Mouse (Mus musculus): ENCODE data around the gene Synm. TPM values are rescaled to one million over a fixed set of nuclear protein-coding genes. Genes with fewer than 3 reads are reported as not detected.

Gene Synm
- total and polyA plus RNA-seq, 3 experiments: 0.01 TPM; not detected in 2

DNA sequence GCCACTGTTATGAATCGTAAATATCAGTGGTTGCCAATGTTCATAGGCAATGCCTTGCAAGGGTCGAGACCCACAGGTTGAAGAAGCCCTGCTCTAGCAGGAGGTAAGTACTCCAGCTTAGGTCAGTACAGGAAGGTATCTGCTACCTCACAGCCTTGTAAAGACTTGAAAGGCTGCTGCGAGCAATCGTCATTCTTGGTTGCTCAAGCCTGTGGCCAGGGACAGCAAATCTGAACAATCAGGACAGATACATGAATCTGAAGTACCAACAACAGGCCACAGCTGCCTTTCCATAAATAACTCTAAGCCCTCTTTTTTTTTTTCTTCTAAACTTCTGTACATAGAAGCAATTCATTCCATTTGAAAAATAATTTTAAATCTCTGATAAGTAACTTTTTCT, 27.3 kb downstream of the Synm start:
- TF ChIP-seq MXI1 (IDR thresholded peaks at IDR 0.05; ENCODE audit: low read depth, low read length): no peak
- TF ChIP-seq SIN3A (IDR thresholded peaks at IDR 0.05; ENCODE audit: low read length): no peak
- TF ChIP-seq MEF2A (IDR thresholded peaks at IDR 0.05; ENCODE audit: extremely low read depth, insufficient replicate concordance, low read depth, low read length, poor library complexity, severe bottlenecking): no peak
- TF ChIP-seq UBTF (IDR thresholded peaks at IDR 0.05; ENCODE audit: borderline replicate concordance, insufficient read depth, low read depth, low read length): no peak
- TF ChIP-seq TCF12 (IDR thresholded peaks at IDR 0.05; ENCODE audit: low read depth, low read length): no peak
- no peak for TF ChIP-seq RCOR1 (IDR thresholded peaks at IDR 0.05; ENCODE audit: low read depth, low read length)
- no peak for TF ChIP-seq MAFK (IDR thresholded peaks at IDR 0.05; ENCODE audit: borderline replicate concordance, low read depth, low read length)
- no peak for TF ChIP-seq ZMIZ1 (IDR thresholded peaks at IDR 0.05; ENCODE audit: low read depth, low read length)
- TF ChIP-seq POLR2A (IDR thresholded peaks at IDR 0.05; ENCODE audit: control insufficient read depth in 1 of 2, insufficient read depth in 1 of 2, low read depth in 1 of 2, low read length in 2 of 2, poor library complexity in 1 of 2): no peak
- no peak for TF ChIP-seq MYC (IDR thresholded peaks at IDR 0.05; ENCODE audit: low read depth, low read length)
- no peak for TF ChIP-seq NELFE (IDR thresholded peaks at IDR 0.05; ENCODE audit: low read depth, low read length)
- no peak for TF ChIP-seq RAD21 (IDR thresholded peaks at IDR 0.05; ENCODE audit: low read depth, low read length)
- TF ChIP-seq SMC3 (IDR thresholded peaks at IDR 0.05; ENCODE audit: low read depth, low read length): no peak
- TF ChIP-seq MYB (IDR thresholded peaks at IDR 0.05; ENCODE audit: low read depth, low read length): no peak
- TF ChIP-seq TAL1 (IDR thresholded peaks at IDR 0.05; ENCODE audit: low read length): no peak
- TF ChIP-seq ZKSCAN1 (IDR thresholded peaks at IDR 0.05; ENCODE audit: low read depth, low read length): no peak
- TF ChIP-seq CHD2 (IDR thresholded peaks at IDR 0.05; ENCODE audit: low read length): no peak
- TF ChIP-seq POLR2AphosphoS5 (IDR thresholded peaks at IDR 0.05; ENCODE audit: borderline replicate concordance, low read depth, low read length): no peak
- no peak for TF ChIP-seq ETS1 (IDR thresholded peaks at IDR 0.05; ENCODE audit: low read depth, low read length)
- no peak for TF ChIP-seq GATA1 (IDR thresholded peaks at IDR 0.05; ENCODE audit: low read depth, low read length)
- H3K27me3 ChIP-seq (ENCODE audit: control insufficient read depth in 1 of 2, insufficient read depth in 2 of 2, low read length in 2 of 2): no peaks in the 10 kb centered on the region
- no peaks in the 10 kb centered on the region for H3K36me3 ChIP-seq (ENCODE audit: control insufficient read depth in 1 of 2, insufficient read depth in 2 of 2, low read length in 2 of 2)
- no peak overlapping the region for H3K27ac ChIP-seq (ENCODE audit: control insufficient read depth, low read depth, low read length)
- H3K79me2 ChIP-seq (ENCODE audit: control insufficient read depth, insufficient read depth, low read length, poor library complexity): no peaks in the 10 kb centered on the region
- H3K4me1 ChIP-seq (ENCODE audit: control insufficient read depth in 1 of 2, insufficient read depth in 2 of 2, low read length in 2 of 2): no peaks in the 10 kb centered on the region
- DNase-seq (ENCODE audit: low read depth, low spot score): no peak
- H3K9me3 ChIP-seq (replicated peaks; ENCODE audit: insufficient read depth, low read length): no peaks in the 10 kb centered on the region
- H3K4me3 ChIP-seq (ENCODE audit: control insufficient read depth in 1 of 2, insufficient read depth in 1 of 2, low read depth in 2 of 2, low read length in 2 of 2): no peak overlapping the region
- H3K9ac ChIP-seq (ENCODE audit: control insufficient read depth, low read depth, low read length, poor library complexity, severe bottlenecking): no peak overlapping the region

DNA sequence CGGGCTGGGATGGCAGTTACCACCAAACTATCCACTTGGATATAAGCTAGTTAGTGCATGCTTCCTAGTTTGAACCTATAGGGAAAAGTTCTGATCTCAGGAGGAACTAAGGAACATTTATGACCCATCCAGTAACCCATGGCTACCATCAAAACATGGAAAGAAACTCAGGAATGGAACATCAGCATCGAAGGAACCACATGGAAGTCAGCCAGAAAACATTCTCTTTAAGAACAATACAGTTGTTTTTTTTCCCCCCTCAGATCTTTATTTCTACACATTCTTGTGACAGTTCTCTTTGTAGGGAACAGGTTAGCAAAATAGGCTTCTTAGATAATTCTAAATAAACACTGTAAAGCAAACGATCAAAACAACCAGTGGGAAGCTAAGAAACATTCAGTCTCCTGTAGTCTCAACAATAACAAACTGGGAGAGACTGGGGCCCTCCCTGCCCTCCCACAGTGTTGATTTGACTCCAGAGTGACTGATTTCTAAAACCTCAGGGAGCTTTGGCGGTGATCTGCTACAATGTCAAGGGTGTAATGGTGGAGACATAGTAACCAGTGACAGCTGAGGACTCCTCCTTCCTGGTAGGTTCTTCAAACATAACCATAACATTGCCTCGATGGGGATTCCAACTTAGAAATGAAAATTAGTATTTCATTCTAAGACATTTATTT, 29.0 kb downstream of the Synm start:
- H3K27me3 ChIP-seq (ENCODE audit: control insufficient read depth in 1 of 2, insufficient read depth in 2 of 2, low read length in 2 of 2): no peaks in the 10 kb centered on the region
- H3K36me3 ChIP-seq (ENCODE audit: control insufficient read depth in 1 of 2, insufficient read depth in 2 of 2, low read length in 2 of 2): no peaks in the 10 kb centered on the region
- no peaks in the 10 kb centered on the region for H3K9me3 ChIP-seq (replicated peaks; ENCODE audit: insufficient read depth, low read length)
- no peaks in the 10 kb centered on the region for H3K79me2 ChIP-seq (ENCODE audit: control insufficient read depth, insufficient read depth, low read length, poor library complexity)
- no peak overlapping the region for H3K4me3 ChIP-seq (ENCODE audit: control insufficient read depth in 1 of 2, insufficient read depth in 1 of 2, low read depth in 2 of 2, low read length in 2 of 2)
- H3K9ac ChIP-seq (ENCODE audit: control insufficient read depth, low read depth, low read length, poor library complexity, severe bottlenecking): no peak overlapping the region
- DNase-seq (ENCODE audit: low read depth, low spot score): no peak
- TF ChIP-seq GABPA (IDR thresholded peaks at IDR 0.05; ENCODE audit: low read depth, low read length): no peak
- TF ChIP-seq USF2 (IDR thresholded peaks at IDR 0.05; ENCODE audit: borderline replicate concordance in 1 of 2, insufficient read depth in 1 of 2, low read depth in 1 of 2, low read length in 2 of 2): no peak
- no peak for TF ChIP-seq KAT2A (conservative IDR thresholded peaks at IDR 0.05; ENCODE audit: low read depth, low read length)
- no peak for TF ChIP-seq MAFK (IDR thresholded peaks at IDR 0.05; ENCODE audit: borderline replicate concordance, low read depth, low read length)
- no peak for TF ChIP-seq USF1 (IDR thresholded peaks at IDR 0.05; ENCODE audit: low read depth, low read length)
- no peak for TF ChIP-seq MAZ (IDR thresholded peaks at IDR 0.05; ENCODE audit: low read depth, low read length)
- no peak for TF ChIP-seq RAD21 (IDR thresholded peaks at IDR 0.05; ENCODE audit: low read depth, low read length)
- no peak for TF ChIP-seq TCF12 (IDR thresholded peaks at IDR 0.05; ENCODE audit: low read depth, low read length)
- TF ChIP-seq POLR2AphosphoS5 (IDR thresholded peaks at IDR 0.05; ENCODE audit: borderline replicate concordance, low read depth, low read length): no peak
- no peak for TF ChIP-seq RCOR1 (IDR thresholded peaks at IDR 0.05; ENCODE audit: low read depth, low read length)
- no peak for TF ChIP-seq NELFE (IDR thresholded peaks at IDR 0.05; ENCODE audit: low read depth, low read length)
- no peak for TF ChIP-seq JUND (IDR thresholded peaks at IDR 0.05; ENCODE audit: low read depth, low read length)
- H3K27ac ChIP-seq (ENCODE audit: control insufficient read depth, low read depth, low read length): no peak overlapping the region
- no peaks in the 10 kb centered on the region for H3K4me1 ChIP-seq (ENCODE audit: control insufficient read depth in 1 of 2, insufficient read depth in 2 of 2, low read length in 2 of 2)

Measured in MEL (cell line).